Mouse (Mus musculus): ENCODE data around the gene Hoxb7. TPM values are rescaled to one million over a fixed set of nuclear protein-coding genes. Genes with fewer than 3 reads are reported as not detected.
A peak's percentile ranks its signal among the peaks of the same experiment; 100 is the strongest.

The Hoxb7 gene
- polyA plus RNA-seq, 1 experiment from 2014 or later = 2.2 TPM

DNA sequence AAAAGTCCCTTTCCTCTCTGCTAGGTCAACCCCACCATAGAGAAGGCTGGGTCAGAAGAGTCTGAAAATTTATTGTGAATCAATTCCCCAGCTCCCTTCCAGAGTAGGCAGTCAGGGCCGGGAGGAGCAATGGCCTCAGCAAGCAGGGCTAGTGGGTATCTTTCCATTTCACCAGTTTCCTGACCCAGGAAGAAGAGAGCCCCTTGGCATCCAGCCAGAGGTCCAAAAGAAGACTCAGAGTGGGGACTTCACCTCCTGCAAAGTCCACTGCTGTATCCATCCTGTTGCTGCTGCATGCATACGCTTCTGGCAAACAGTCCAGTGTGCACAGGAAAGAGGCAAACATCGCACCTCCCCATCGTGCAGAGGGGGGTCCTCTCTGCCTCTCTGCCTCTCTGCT, 10.5 kb upstream of the Hoxb7 start:
- Histone ChIP-seq H3K9ac (ENCODE audit: low read length) (no peak overlapping the region), H3K9me3 (ENCODE audit: control insufficient read depth, low read length) (no peaks in the 10 kb centered on the region), H3K4me3 (ENCODE audit: low read length) (no peak overlapping the region), H3K27me3 (ENCODE audit: control insufficient read depth, insufficient read depth, low read depth, low read length) (peaks cover 92% of the 10 kb centered on the region), H3K4me2 (ENCODE audit: low read depth, low read length) (no peak overlapping the region), H3K4me1 (replicated peaks; ENCODE audit: control insufficient read depth, insufficient read depth, low read length) (peaks cover 16% of the 10 kb centered on the region), H3K36me3 (ENCODE audit: control insufficient read depth, insufficient read depth, low read length) (no peaks in the 10 kb centered on the region), H3K27ac (ENCODE audit: low read length) (no peak overlapping the region)
- ATAC-seq (ENCODE audit: low read depth) = no peak
- WGBS = 17% methylated on average over 4 of the region's 4 CpGs

DNA sequence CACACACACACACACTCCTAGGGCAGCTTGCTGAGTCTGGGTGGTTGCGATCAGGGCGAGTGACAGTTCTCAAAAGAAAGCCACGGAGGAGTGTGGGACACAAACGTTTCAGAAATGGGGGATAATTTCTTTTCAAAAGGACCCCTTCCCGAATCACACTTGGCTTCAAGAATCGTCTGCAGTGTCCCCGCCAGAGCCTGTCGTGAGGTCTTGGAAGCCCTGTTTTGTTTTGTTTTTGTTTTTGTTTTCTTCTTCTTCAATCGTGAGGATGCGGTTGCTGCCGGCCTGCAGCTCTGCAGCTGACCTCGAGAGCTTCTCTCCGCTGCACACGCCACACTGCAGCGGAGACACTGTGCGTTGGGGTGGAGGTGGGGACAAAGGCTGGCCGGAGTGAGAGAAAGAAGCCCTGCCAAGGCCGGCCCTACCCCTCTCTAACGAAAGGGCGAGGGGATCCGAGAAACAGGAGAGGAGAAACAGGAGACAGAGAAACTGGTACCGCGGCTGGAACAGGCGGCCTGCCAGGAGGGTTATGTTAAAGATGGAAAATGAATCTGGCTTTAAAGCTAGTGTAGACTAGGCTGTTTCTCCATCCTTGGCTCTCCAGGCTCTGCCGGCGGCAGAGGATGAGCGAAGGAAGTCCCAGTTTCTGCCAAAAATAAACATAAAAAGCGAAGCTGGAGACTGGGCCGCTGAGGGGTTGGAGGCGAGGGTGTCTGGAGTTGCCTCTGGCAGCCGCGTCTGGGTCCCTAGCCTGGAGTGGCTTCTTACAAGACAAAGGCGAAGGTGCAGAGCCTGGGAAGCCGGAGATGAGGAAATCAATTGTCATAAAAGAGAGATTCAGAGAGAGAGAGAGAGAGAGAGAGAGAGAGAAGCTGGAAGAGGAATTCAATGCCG, 9.0 kb upstream of the Hoxb7 start:
- Histone ChIP-seq H3K27me3 (ENCODE audit: control insufficient read depth, insufficient read depth, low read depth, low read length) (peaks cover 89% of the 10 kb centered on the region), H3K36me3 (ENCODE audit: control insufficient read depth, insufficient read depth, low read length) (no peaks in the 10 kb centered on the region), H3K4me3 (ENCODE audit: low read length) (no peak overlapping the region), H3K9me3 (ENCODE audit: control insufficient read depth, low read length) (no peaks in the 10 kb centered on the region), H3K4me2 (ENCODE audit: low read depth, low read length) (no peak overlapping the region), H3K9ac (ENCODE audit: low read length) (no peak overlapping the region), H3K27ac (ENCODE audit: low read length) (no peak overlapping the region), H3K4me1 (replicated peaks; ENCODE audit: control insufficient read depth, insufficient read depth, low read length) (peaks cover 3% of the 10 kb centered on the region)
- no peak for ATAC-seq (ENCODE audit: low read depth)
- 4% methylated on average over 35 of the region's 35 CpGs for WGBS

DNA sequence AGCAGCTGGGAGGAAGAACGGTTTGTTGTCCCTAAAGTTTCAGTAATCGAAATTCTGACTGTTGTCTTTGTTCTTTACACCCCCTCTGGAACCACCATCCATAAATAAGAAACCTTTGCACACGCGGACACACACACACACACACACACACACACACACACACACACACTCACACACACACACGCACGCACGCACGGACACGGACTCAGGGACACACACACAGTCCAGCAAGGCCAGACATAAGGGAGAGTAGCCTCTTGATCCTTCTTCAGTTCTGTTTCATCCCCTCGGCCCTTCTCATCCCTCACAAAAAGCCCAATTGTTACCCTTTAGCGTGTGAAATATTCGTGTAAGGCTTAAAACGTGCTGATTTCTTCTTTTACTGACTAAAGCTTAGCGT, 8.1 kb upstream of the Hoxb7 start:
- Histone ChIP-seq H3K27ac (ENCODE audit: low read length) (no peak overlapping the region), H3K4me1 (replicated peaks; ENCODE audit: control insufficient read depth, insufficient read depth, low read length) (peaks cover 4% of the 10 kb centered on the region; the same call in 1 of the 2 replicates), H3K36me3 (ENCODE audit: control insufficient read depth, insufficient read depth, low read length) (no peaks in the 10 kb centered on the region), H3K27me3 (ENCODE audit: control insufficient read depth, insufficient read depth, low read depth, low read length) (peaks cover 87% of the 10 kb centered on the region), H3K9ac (ENCODE audit: low read length) (no peak overlapping the region), H3K4me2 (ENCODE audit: low read depth, low read length) (no peak overlapping the region), H3K9me3 (ENCODE audit: control insufficient read depth, low read length) (no peaks in the 10 kb centered on the region), H3K4me3 (ENCODE audit: low read length) (no peak overlapping the region)
- ATAC-seq (ENCODE audit: low read depth) = no peak
- 24% methylated on average over 14 of the region's 14 CpGs for WGBS

DNA sequence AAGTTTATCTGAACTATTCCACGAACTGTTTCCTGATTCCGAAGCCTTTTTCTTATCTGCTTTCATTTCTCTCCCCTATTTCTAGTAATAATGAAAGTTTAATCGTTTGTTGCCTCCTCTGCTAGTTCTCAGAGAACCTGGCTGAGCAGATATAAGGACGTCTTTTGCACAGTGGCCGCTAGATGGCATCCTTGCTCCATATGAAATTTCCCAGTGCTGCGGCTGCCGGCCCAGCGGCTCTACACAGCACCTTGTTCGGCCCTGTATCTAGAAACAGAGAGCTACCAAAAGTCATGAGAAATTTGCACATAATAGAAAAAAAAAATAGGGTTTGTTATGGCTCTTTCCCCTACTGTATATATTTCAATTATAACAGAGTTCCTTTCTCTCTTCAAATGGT, 7.7 kb upstream of the Hoxb7 start:
- no peaks in the 10 kb centered on the region for H3K36me3 ChIP-seq (ENCODE audit: control insufficient read depth, insufficient read depth, low read length)
- no peak overlapping the region for H3K9ac ChIP-seq (ENCODE audit: low read length)
- H3K4me2 ChIP-seq (ENCODE audit: low read depth, low read length) = no peak overlapping the region
- ATAC-seq (ENCODE audit: low read depth) = peak; percentile 81
- no peaks in the 10 kb centered on the region for H3K9me3 ChIP-seq (ENCODE audit: control insufficient read depth, low read length)
- peaks cover 4% of the 10 kb centered on the region; the same call in 1 of the 2 replicates for H3K4me1 ChIP-seq (replicated peaks; ENCODE audit: control insufficient read depth, insufficient read depth, low read length)
- no peak overlapping the region for H3K4me3 ChIP-seq (ENCODE audit: low read length)
- H3K27me3 ChIP-seq (ENCODE audit: control insufficient read depth, insufficient read depth, low read depth, low read length) = peaks cover 85% of the 10 kb centered on the region
- WGBS = under 1% methylated on average over 9 of the region's 9 CpGs
- no peak overlapping the region for H3K27ac ChIP-seq (ENCODE audit: low read length)

DNA sequence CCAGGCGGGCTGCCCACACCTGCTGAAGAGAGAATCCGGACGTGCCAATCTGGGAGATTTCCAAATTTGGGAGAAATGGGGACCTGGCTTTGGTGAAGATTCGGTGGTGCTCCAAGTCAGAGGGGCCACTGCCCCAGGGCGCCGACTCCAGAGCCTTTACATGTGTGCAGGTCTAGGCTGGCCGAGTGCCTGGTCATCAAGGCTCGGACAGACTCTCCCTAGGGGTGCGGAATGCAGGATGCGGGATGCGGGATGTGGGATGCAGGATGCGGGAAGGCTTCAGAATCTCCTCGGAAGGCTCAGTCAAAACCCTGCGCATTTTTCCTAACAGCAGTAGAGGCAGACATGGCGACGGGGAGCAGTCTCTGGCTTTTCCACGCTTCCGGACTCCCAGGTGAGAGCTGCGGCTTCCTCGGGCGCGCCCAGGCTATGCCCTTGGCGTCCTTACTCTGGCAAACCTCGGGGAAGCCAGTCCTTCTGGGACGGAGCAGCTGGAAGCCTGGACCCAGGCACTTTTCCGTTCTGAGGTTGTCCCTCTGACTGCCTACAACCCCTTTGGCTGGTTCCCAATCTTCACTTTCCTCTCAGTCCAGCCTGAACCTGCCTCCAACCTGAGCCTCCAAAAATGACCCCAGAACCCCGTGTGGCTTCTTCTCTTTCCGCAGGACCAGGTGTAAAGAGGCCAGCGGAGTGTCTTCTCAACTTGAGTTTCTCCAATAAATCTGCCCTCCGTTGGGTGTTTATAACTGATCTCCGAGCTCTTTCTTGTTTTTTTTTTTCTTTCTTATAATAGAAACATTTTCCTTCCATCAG, 6.8 kb upstream of the Hoxb7 start:
- H3K4me1 ChIP-seq (replicated peaks; ENCODE audit: control insufficient read depth, insufficient read depth, low read length) = peaks cover 4% of the 10 kb centered on the region; the same call in 1 of the 2 replicates
- H3K9me3 ChIP-seq (ENCODE audit: control insufficient read depth, low read length) = no peaks in the 10 kb centered on the region
- H3K9ac ChIP-seq (ENCODE audit: low read length) = no peak overlapping the region
- no peak overlapping the region for H3K27ac ChIP-seq (ENCODE audit: low read length)
- H3K27me3 ChIP-seq (ENCODE audit: control insufficient read depth, insufficient read depth, low read depth, low read length) = peaks cover 76% of the 10 kb centered on the region
- 5% methylated on average over 31 of the region's 31 CpGs for WGBS
- H3K36me3 ChIP-seq (ENCODE audit: control insufficient read depth, insufficient read depth, low read length) = no peaks in the 10 kb centered on the region
- no peak overlapping the region for H3K4me2 ChIP-seq (ENCODE audit: low read depth, low read length)
- no peak for ATAC-seq (ENCODE audit: low read depth)
- no peak overlapping the region for H3K4me3 ChIP-seq (ENCODE audit: low read length)

DNA sequence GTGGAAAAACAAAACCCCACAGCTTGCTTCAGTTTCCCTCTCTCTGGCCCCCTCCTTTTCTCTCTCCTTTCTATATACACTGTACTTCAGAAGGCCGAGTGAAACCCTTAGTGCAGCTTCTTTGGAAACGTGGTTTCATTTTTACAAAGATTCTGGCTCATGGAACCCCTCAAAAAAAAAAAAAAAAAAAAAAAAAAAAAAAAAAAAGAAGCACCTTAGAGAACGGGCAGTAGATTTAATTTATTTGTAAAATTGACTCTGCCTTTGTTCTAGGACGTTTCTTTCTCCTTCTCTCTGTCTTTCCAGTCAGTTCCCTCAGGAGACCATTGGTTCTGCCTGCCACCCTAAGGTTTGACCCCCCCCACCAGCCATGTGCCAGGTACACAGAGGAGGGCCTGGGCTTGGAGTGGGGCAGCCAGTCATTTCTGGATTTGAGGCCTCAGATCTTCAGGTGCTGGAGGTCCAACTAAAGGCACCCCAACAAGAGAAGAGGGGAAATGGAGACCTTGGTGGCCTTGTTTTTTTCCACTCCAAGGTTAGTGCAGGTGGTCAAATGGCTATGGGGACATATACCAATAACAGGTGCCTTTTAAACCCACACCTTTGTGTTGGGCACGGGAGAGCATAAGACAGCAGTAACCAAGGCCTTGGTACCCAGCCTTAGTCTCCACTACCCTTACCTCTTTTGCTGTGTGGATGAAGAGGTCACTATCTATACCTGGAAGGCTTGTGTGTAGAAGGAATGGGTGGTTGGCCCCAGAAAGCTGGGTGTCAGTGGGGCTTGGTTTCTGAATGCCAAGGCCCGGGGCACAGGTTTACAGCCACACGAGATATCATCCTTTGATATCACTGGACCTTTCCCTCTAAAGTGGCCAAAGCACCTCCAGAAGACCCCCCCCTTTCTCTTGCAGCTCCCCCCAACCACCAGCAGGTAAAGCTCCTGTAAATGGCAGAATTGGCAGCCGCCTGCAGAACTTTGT, 5.7 kb upstream of the Hoxb7 start:
- no peak overlapping the region for H3K27ac ChIP-seq (ENCODE audit: low read length)
- no peaks in the 10 kb centered on the region for H3K36me3 ChIP-seq (ENCODE audit: control insufficient read depth, insufficient read depth, low read length)
- WGBS = 24% methylated on average over 8 of the region's 8 CpGs
- no peak overlapping the region for H3K4me3 ChIP-seq (ENCODE audit: low read length)
- H3K4me2 ChIP-seq (ENCODE audit: low read depth, low read length) = no peak overlapping the region
- H3K9me3 ChIP-seq (ENCODE audit: control insufficient read depth, low read length) = no peaks in the 10 kb centered on the region
- no peak overlapping the region for H3K9ac ChIP-seq (ENCODE audit: low read length)
- ATAC-seq (ENCODE audit: low read depth) = no peak
- peaks cover 4% of the 10 kb centered on the region; the same call in 1 of the 2 replicates for H3K4me1 ChIP-seq (replicated peaks; ENCODE audit: control insufficient read depth, insufficient read depth, low read length)
- peaks cover 68% of the 10 kb centered on the region for H3K27me3 ChIP-seq (ENCODE audit: control insufficient read depth, insufficient read depth, low read depth, low read length)

DNA sequence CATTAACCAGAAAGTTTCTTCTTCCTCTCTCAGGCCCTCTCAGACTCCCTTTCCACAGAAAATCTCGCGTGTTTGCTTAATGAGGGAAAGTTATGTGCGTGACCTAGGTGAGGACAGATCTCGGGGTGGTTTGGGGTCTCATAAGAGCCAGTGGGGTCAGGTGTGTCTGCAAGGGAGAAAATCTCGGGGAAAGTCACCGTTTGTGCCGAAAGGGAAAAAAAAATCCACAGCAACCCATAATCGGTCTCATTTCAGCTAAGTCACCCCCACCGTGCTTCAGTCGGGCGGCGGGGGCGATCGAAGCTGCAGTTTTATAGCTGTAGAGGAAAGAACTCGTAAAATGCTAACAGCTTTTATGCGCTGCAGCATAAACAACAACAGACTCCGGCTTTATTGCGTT, 5.0 kb upstream of the Hoxb7 start:
- peaks cover 4% of the 10 kb centered on the region; the same call in 1 of the 2 replicates for H3K4me1 ChIP-seq (replicated peaks; ENCODE audit: control insufficient read depth, insufficient read depth, low read length)
- H3K4me3 ChIP-seq (ENCODE audit: low read length) = no peak overlapping the region
- no peak overlapping the region for H3K4me2 ChIP-seq (ENCODE audit: low read depth, low read length)
- H3K27me3 ChIP-seq (ENCODE audit: control insufficient read depth, insufficient read depth, low read depth, low read length) = peaks cover 67% of the 10 kb centered on the region
- H3K27ac ChIP-seq (ENCODE audit: low read length) = no peak overlapping the region
- no peak for ATAC-seq (ENCODE audit: low read depth)
- WGBS = 12% methylated on average over 18 of the region's 18 CpGs
- H3K9me3 ChIP-seq (ENCODE audit: control insufficient read depth, low read length) = no peaks in the 10 kb centered on the region
- H3K36me3 ChIP-seq (ENCODE audit: control insufficient read depth, insufficient read depth, low read length) = no peaks in the 10 kb centered on the region
- H3K9ac ChIP-seq (ENCODE audit: low read length) = no peak overlapping the region

DNA sequence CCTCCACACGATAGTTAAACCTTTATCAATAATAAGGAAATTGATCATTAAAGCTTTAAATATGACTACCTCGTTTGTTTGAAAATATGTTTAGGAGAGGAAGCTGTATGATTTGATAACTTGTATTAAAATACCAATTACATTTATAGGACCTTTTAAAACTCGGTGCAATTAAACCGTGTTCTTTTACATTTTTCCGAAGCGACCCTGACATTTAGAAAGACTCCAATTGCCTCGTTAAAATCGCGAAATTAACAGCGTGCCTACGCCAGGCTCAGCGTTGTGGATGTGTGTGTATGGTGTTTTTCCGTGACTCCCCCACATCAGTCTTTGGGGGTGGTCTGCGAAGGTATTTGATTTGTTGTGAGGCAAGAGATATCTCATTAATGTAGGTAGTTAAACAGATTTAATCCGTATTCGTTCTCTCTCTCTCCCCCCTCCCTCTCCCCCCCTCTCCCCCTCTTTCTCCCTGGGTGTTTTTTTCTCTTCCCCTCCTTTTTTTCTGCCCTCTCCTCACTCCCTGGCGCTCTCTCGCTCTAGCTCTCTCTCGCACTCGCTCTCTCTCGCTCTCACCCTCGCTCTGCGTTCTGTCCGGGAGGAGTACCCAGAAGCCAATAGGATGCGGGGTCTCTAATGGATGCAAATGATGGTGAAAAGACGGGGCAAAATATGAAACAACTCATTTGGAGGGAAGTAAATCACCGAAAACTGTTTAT, 4.4 kb upstream of the Hoxb7 start, which contains the start of gene Hoxb8:
Gene Hoxb8 (plus strand): TSS at position 51 of the 716 bp plus-strand sequence.
- Histone ChIP-seq H3K4me2 (ENCODE audit: low read depth, low read length) (peak within 1 kb of the TSS; percentile 76), H3K9me3 (ENCODE audit: control insufficient read depth, low read length) (no peaks in the 10 kb centered on the region), H3K4me1 (replicated peaks; ENCODE audit: control insufficient read depth, insufficient read depth, low read length) (peaks cover 4% of the 10 kb centered on the region; the same call in 1 of the 2 replicates), H3K36me3 (ENCODE audit: control insufficient read depth, insufficient read depth, low read length) (no peaks in the 10 kb centered on the region), H3K9ac (ENCODE audit: low read length) (no peak within 1 kb of the TSS), H3K4me3 (ENCODE audit: low read length) (peak within 1 kb of the TSS; percentile 51), H3K27ac (ENCODE audit: low read length) (no peak within 1 kb of the TSS), H3K27me3 (ENCODE audit: control insufficient read depth, insufficient read depth, low read depth, low read length) (peaks cover 66% of the 10 kb centered on the region)
- 2% methylated on average over 27 of the region's 27 CpGs for WGBS
- ATAC-seq (ENCODE audit: low read depth) = no peak

All from lung, embryonic 16.5 days (tissue).